Mouse (Mus musculus): Measurements from ENCODE around the gene Casd1.
"Not testable (repeated sequence)": the region's sequence is repeated elsewhere in the genome, so short reads cannot be mapped to it uniquely, and the experiment has no call there.

The Casd1 gene

DNA sequence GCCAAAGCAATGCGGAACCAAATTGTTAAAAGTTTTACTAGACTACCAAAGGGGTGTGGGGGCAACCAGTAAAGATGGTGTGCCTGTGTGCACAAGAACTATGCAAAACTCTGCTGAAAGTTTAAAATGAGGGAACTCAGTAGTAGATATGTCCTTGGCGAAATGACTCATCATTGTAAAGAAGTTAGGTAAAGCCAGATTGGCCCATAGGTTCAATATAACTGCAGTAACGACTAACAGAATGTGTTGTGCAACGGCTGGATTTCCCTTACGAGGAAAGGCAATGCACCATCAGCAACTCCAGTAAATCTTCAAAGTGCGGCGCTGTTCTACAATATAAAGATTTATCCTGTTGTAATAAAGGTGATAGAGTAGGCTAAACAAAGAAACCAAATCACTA, 11.8 kb downstream of the Casd1 start:
- DNase-seq (ENCODE audit: low spot score in 2 of 2): no peak

DNA sequence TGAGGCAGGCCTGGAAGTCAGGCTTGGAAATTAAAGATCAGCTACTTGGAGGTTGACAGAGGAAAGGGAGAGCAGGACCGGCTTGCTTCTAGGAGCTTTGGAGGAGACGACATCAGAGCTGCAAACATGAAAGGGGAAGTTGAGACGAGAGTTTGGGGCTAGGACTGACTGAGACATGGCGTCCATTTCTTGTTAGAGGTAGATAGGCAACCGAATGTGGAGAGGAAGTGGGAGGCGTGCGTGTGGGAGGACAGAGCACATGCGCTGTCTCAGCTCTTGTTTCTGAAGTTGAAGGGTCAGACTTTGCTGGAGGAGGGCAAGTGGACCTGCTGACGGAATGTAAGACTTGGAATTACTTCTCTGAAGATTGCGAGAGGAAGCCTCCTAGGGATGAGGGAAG, 17.3 kb downstream of the Casd1 start:
- DNase-seq (ENCODE audit: low spot score in 2 of 2): no peak

DNA sequence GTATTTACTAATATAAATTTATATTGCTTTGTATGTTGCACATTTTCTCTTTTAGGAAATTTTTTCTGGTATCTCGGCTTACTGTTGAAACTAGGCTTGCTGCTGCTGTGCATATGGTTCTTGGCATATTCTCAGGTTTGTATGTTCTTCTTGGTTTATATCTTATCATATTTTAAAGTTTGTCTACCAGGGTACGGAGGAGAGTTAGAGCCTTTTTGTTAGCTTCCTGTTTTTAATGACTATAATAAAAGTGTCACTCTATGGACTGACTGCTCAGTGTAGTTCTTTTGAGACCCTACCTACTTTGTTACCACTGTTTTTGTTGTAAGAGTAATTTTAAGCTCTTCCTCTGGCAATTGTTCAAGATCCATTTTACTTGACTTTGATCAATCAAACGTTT, 30.8 kb downstream of the Casd1 start:
- DNase-seq (ENCODE audit: low spot score in 2 of 2): no peak

DNA sequence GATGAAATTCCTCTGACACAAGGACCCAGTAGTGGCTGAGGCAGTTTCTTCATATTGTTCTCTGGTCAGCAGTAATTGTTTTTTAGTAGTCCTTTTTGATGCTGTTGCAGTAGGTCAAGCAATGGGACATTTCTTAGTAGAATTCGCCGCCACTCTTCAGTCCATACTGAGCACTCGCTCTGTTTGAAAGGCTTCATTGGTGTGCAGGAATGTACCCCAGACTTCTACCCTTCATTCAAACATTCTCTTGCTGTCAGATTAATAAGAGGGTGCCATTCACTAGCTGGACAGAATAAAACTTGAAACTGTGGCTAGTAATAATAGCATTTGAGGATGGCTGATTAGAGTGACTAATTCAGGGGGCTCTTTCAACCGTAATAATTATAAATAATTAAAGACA, 32.5 kb downstream of the Casd1 start:
- DNase-seq (ENCODE audit: low spot score in 2 of 2): no peak

DNA sequence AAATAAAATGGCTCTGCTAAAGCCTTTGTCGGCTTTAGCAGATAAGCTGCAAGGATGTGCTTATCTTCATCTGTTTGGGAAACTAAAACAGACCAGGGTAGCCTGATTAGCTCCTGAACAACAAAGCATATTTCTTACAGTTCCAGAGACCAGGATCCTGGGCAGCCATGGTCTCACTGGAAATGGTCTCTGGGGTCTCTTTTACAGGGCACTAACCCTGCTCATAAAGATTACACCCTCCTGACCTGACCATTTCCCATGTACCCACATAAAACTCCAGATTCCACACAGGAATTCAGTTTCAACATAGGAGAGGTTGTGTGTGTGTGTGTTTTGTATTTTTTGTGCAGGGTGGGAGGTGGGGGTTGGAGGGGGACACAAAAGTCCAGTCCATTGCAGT, 34.2 kb downstream of the Casd1 start:
- DNase-seq (ENCODE audit: low spot score in 2 of 2): no peak

DNA sequence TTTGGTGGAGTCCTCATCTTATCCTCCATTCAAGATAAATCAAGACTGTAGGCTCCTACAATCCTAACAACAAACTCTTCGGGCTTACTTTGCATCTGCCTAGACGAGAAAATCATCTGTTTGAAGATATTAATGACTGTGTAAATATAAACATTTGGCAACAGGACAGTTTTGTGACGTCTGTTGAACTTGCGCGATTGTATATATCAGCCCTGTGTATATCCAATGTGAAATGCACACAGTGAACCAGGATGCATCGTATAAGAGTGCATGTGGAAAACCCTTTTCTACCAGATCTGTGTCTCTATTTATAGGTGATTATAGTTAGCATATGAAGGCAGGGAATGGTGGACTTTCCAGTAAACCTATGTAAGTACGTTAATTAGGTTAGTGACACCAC, 41.4 kb downstream of the Casd1 start:
- DNase-seq (ENCODE audit: low spot score in 2 of 2): no peak

DNA sequence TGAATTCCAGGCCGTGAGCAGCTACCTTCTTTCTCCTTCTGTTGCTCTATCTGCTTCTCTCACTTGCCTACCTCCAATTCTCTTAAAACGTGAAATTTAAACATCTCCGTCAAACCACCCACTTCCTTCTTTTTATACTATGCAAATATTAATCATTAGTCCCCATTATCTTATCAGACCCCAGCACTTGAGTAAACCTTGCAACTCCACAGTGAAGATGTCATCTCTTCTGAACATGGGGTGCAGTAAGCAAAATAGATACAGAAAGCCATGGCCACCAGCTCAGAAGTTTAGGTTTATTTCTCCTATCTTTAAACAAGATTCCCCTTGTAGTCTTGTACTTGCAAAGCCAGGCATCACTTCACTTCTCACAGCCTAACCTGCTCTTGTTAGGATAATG, 46.7 kb downstream of the Casd1 start:
- no peak for DNase-seq (ENCODE audit: low spot score in 2 of 2)

DNA sequence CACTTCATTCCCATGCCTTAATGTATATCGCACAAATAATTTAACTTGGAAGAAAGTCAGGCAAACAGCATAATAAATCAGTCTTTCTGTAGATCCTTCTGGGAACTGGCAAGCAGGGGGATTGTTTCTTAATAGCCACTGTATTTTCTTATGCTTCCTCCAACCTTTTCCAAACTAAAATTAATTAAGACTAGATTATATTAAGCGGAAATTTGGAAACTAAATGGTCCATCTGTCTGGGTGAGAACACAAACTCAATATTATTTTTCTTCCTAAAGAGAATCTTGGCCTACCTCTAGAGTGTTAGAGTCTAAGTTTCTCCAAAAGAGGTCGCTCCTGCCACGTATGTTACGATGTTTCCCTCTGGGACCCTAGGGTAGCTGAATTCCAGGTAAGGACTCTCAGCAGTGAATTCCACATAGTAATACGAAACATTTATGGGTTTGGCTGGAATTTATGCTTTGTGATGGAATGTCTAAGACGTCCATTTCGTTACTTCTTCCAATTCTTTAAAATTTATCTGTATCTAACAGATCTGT, 52.0 kb downstream of the Casd1 start:
- no peak for DNase-seq (ENCODE audit: low spot score in 2 of 2)

DNA sequence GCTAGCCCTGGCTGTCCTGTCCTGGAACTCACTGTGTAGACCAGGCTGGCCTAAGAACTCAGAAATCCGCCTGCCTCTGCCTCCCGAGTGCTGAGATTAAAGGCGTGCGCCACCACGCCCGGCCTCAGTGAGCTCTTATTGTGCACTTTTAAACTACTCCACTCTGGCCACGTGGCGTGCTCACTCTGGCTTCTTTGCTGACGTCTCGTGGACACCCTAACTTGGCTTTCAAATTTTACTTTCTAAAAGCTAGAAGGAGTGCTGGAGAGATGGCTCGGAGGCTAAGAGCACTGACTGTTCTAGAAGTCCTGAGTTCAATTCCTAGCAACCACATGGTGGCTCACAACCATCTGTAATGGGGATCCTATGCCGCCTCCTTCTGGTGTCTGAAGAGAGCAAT, 53.1 kb downstream of the Casd1 start:
- not testable (repeated sequence) for DNase-seq (ENCODE audit: low spot score in 2 of 2)

DNA sequence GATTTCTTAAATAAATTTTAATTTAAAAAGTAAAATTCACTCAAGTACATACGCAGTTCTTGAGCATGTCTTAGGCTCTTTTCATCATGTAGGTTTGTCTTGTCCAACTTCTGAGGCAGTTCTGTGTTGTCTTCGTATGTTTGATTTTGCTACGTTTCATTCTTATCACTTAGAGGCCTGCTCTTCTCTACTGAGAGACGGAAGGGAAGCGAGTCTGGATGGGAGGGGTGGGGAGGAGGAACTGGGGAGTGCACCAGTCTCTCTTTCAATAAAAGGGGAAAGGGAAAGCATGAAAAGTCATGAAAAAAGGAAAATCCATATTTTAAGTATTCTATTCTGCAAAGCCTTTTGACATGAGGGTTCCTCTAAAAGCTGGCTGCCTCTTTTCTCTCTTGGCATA, 54.8 kb downstream of the Casd1 start:
- DNase-seq (ENCODE audit: low spot score in 2 of 2): no peak

DNA sequence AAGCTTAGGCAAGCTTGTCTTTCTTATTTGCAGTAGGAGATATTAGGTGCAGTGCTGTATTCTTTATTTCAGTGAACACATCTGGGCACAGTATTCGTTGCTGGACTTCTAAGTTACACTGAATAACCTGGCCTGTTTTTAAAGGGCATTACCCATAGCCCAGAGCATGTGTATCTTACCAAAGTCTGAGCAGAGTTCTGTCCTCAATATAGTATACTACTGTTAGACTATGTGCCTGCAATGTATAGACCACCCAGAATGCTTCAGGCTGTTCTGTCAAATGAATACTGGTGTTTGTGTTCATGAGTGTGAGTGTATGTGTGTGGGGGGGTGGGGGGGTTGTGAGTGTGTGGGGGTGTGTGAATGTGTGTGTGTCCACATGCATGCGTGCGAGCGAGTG, 55.3 kb downstream of the Casd1 start:
- no peak for DNase-seq (ENCODE audit: low spot score in 2 of 2)

DNA sequence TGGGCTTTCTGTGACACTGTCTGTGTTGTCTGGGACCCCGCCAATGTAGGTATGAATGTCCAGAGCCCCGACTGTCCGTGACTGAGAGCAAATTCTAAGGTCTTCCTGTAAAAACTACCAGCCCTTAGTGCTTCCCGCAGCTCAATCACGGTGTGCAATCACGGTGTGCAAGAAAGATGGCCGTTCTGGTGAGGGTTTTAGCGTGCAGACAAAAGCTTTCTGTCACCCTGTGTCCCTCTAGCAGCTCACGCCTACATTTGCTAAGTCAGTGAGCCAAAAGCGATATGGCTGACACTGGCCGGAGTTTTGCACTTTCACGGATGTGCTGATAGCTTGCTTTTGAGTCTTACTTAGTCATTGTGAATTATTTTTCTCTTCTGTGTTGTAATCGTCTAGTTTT, 58.2 kb downstream of the Casd1 start:
- DNase-seq (ENCODE audit: low spot score in 2 of 2): no peak

DNA sequence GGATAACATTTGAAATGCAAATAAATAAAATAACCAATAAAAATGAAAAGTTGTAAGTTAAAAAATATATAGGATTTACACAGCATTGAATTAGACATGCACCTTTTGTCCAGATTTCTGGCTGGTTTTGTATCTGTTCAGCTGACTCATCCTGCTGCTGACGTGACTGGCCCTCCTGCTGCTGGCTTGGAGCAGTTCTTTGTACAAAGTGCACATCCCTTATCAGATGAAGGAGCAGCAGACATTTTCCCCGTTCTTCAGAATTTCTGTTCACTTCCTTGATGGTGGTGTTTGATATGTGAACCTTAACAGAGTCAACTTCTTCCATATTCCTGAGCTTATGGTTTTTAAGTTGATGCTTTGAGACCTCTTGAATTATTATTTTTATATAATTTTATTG, 62.9 kb downstream of the Casd1 start:
- DNase-seq (ENCODE audit: low spot score in 2 of 2): no peak

DNA sequence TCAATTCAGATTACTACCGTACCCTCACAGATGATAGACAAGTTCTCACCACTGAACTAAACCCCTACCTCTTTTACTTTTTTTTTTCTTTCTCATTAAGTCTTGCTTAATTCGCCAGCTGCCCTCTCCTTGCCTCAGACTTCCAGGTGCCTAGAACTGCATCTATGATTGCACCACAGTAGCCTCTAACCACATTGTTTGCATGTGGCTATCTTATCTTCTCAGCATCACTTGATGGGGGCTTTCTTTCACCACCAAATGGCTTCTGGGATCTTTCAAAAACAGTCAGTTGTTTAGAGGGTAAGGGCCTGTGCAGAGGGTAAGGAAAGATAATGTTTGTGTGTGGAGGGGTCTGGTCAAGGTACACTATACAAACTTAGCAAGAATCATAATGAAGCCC, 63.7 kb downstream of the Casd1 start:
- DNase-seq (ENCODE audit: low spot score in 2 of 2): no peak

DNA sequence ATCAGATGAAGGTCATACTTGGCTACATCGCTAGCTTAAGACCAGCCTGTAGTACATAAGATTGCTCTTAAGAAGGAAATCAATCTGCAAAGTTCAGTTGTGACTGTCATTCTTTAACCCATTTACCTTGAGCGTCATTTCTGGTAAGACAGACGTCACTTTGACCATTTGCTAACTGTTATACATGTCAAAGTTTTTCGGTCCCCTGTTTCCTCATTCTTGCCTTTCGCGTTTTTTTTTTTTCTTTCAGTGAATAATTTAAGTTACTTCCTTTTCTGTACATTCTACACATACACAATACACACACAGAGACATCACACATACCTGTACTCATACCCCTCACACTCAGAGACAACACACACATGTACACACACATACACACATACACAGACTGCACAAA, 64.5 kb downstream of the Casd1 start:
- DNase-seq (ENCODE audit: low spot score in 2 of 2): no peak

DNA sequence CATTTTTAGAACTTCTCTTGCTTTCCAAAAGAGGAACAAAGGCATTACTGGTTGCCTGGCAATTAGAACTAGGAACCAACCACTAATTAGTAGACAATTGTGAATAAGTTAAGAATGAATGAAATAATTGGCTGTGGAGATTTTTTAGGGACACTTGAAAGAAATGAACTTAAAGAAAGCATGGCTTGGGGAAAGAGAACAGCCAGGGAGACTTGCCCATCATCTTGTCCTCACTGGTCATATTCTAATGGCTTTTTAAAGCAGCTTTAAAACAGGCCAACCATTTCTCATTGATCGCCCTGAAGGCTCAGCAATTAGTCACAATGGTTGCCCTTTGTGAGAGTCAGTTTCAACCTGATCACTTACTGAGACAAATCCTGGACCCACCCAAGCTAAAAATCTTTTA, 76.7 kb downstream of the Casd1 start:
- no peak for DNase-seq (ENCODE audit: low spot score in 2 of 2)

DNA sequence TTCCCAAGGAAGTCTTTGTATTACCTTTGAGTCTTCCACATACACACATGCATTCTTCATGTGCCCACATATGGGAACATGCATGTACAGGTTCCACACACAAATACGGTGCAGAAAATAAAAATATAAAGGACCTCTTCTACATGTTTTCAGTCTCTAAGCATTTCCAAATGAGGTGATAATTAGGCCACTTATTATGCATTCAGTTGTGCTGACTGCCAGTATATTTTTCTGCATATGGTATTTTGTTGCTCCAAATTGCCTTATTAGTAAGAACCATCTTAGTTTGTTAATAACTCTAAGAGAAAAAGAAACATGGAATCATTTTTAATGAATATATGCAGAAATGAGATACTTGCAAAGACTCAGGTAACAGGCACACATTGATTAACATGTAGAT, 79.3 kb downstream of the Casd1 start:
- no peak for DNase-seq (ENCODE audit: low spot score in 2 of 2)

DNA sequence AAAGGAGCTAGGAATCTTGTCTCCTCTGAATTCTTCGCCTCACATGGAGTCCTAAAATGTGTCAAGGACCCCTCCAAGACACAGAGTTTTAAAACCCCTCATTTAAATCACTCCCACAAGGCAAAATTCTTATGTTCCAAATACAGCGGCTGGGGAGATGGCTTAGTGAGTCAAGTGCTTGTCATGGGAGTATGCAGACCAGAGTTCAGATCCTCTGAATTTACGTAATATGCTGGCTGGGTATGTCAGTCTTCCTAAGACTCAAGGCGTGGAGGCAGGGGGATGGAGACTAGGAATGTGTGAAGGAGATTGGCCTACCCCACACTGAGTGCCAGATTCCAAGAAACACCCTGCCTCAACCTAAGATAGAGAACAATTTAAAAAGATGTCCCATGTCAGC, 79.9 kb downstream of the Casd1 start:
- no peak for DNase-seq (ENCODE audit: low spot score in 2 of 2)

DNA sequence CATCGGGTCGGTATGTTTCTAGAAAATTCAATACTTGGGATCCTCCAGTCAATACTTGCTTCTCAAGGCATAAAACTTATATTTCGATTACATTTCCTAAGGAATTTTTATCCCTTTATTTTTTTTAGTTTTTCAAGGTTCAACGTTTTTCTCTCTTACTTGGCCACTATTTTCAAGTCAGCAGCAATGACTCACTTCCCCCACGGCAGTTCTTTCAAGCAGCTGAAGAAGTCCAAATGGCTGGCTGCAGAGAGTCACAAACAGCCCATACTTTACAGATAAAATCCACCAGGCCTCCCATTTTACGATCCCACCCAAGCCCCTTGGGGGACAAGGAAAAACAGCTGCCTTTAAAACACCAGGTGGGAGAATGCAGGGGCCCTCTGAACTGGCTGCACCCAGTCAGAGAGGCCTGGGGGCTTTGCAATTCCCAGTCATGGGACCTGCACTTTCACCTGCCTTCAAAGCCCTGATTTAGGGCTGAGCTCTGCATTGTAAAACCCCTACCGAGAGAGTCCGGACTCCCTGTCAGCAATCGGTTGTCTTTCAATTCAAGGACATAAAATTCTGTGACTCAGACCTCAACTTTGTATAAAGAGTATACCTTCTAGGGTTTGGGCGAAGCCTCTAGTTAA, 84.2 kb downstream of the Casd1 start:
- DNase-seq (ENCODE audit: low spot score in 2 of 2): no peak

DNA sequence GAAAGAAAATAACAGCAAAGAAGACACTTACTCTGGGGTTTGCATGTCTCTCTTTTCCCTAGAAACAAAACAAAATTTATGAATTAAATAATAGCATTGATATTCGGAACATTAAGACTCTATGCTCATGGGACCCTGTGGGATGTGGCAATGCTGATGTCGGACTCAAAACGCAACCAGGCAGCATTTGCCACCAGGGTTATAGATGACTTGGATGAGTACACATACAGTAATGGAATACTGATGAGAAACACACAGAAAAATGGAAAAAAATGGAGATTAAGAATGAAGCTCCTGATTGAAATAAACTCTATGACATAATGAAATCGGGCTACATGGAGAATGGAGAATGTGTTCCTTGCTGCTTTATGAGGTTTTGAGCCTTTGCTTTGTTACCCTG, 89.8 kb downstream of the Casd1 start:
- no peak for DNase-seq (ENCODE audit: low spot score in 2 of 2)
